Mouse (Mus musculus) MEL (cell line): Measurements from ENCODE around the gene Extl1.

Source experiments
- CHD2 ChIP-seq: IDR thresholded peaks from 2 replicates; pipeline ENCODE4 v1.6.1; 2011; ENCODE audit warnings: low read length, improper control_type of control experiment
- CTCF ChIP-seq, 3 experiments: IDR thresholded peaks in 2 of 3; conservative IDR thresholded peaks in 1 of 3; 2 replicates each; pipeline ENCODE4 v1.5.1; 2011 to 2012; ENCODE audit warnings: low read length in 3 of 3, low read depth in 2 of 3, mild to moderate bottlenecking in 2 of 3, improper control_type of control experiment in 1 of 3, inconsistent platforms in 1 of 3, mixed read lengths in 1 of 3, moderate library complexity in 1 of 3; ENCODE audit not compliant: control insufficient read depth in 1 of 3, insufficient read depth in 1 of 3, poor library complexity in 1 of 3, severe bottlenecking in 1 of 3
- EP300 ChIP-seq, 2 experiments: IDR thresholded peaks; 2 replicates each; pipeline ENCODE4 v1.6.1; 2011; ENCODE audit warnings: improper control_type of control experiment in 2 of 2, low read length in 2 of 2, low read depth in 1 of 2, mild to moderate bottlenecking in 1 of 2
- HCFC1 ChIP-seq: IDR thresholded peaks from 2 replicates; pipeline ENCODE4 v1.6.1; 2012; ENCODE audit warnings: low read depth, mild to moderate bottlenecking, inconsistent platforms, low read length, improper control_type of control experiment, moderate library complexity
- KAT2A ChIP-seq: conservative IDR thresholded peaks from 2 replicates; pipeline ENCODE4 v1.6.1; 2012; ENCODE audit warnings: low read depth, low read length, improper control_type of control experiment, inconsistent platforms
- MAFK ChIP-seq: IDR thresholded peaks from 2 replicates; pipeline ENCODE4 v1.6.1; 2011; ENCODE audit warnings: low read depth, mild to moderate bottlenecking, low read length, improper control_type of control experiment, borderline replicate concordance
- MAZ ChIP-seq: IDR thresholded peaks from 2 replicates; pipeline ENCODE4 v1.6.1; 2012; ENCODE audit warnings: low read depth, mild to moderate bottlenecking, inconsistent platforms, low read length, improper control_type of control experiment
- MEF2A ChIP-seq: IDR thresholded peaks from 2 replicates; pipeline ENCODE4 v1.6.1; 2014; ENCODE audit warnings: low read depth, mild to moderate bottlenecking, inconsistent platforms, low read length, improper control_type of control experiment; ENCODE audit not compliant: poor library complexity, insufficient replicate concordance, severe bottlenecking; ENCODE audit errors: extremely low read depth
- NRF1 ChIP-seq: IDR thresholded peaks from 2 replicates; pipeline ENCODE4 v1.6.1; 2014; ENCODE audit warnings: low read depth, mild to moderate bottlenecking, inconsistent platforms, low read length, improper control_type of control experiment, moderate library complexity; ENCODE audit not compliant: poor library complexity, insufficient read depth, severe bottlenecking
- POLR2A ChIP-seq, 2 experiments: IDR thresholded peaks; 2 replicates each; pipeline ENCODE4 v1.6.1; 2011 to 2012; ENCODE audit warnings: low read length in 2 of 2, mild to moderate bottlenecking in 2 of 2, control low read depth in 1 of 2, improper control_type of control experiment in 1 of 2, low read depth in 1 of 2, moderate library complexity in 1 of 2; ENCODE audit not compliant: control insufficient read depth in 1 of 2, insufficient read depth in 1 of 2, poor library complexity in 1 of 2
- POLR2AphosphoS2 ChIP-seq: IDR thresholded peaks from 2 replicates; pipeline ENCODE4 v1.6.1; 2011; ENCODE audit warnings: low read length, improper control_type of control experiment
- TCF12 ChIP-seq: IDR thresholded peaks from 2 replicates; pipeline ENCODE4 v1.6.1; 2014; ENCODE audit warnings: low read depth, mild to moderate bottlenecking, inconsistent platforms, low read length, improper control_type of control experiment, moderate library complexity
- ZC3H11A ChIP-seq: IDR thresholded peaks from 2 replicates; pipeline ENCODE4 v1.6.1; 2012; ENCODE audit warnings: low read depth, mild to moderate bottlenecking, inconsistent platforms, low read length, improper control_type of control experiment
- ZNF384 ChIP-seq: IDR thresholded peaks from 2 replicates; pipeline ENCODE4 v1.6.1; 2012; ENCODE audit warnings: low read depth, mild to moderate bottlenecking, inconsistent platforms, low read length, improper control_type of control experiment

GRCm38 (mm10) chr4:134409286-134409685 lies 25.6 kb upstream of the Extl1 start:
- no peak for TF ChIP-seq MAFK
- TF ChIP-seq MEF2A = no peak
- TF ChIP-seq CHD2 = no peak
- TF ChIP-seq ZC3H11A = peak; percentile 42; the same call in 1 of the 2 replicates
- no peak for TF ChIP-seq MAZ
- TF ChIP-seq POLR2A (IDR thresholded peaks at IDR 0.05; ENCODE audit: control insufficient read depth in 1 of 2, insufficient read depth in 1 of 2, low read depth in 1 of 2, low read length in 2 of 2, poor library complexity in 1 of 2) = no peak
- TF ChIP-seq ZNF384 = no peak
- no peak for TF ChIP-seq NRF1
- no peak for TF ChIP-seq EP300 (IDR thresholded peaks at IDR 0.05; ENCODE audit: low read depth in 1 of 2, low read length in 2 of 2)
- TF ChIP-seq TCF12 = no peak
- peak; percentile 67 to 80 (median 70) for TF ChIP-seq CTCF (IDR thresholded peaks at IDR 0.05 in 2 of 3, conservative IDR thresholded peaks at IDR 0.05 in 1 of 3; ENCODE audit: control insufficient read depth in 1 of 3, insufficient read depth in 1 of 3, low read depth in 2 of 3, low read length in 3 of 3, poor library complexity in 1 of 3, severe bottlenecking in 1 of 3)
- TF ChIP-seq HCFC1 = no peak
- TF ChIP-seq KAT2A = no peak
- TF ChIP-seq POLR2AphosphoS2 = no peak
